Mouse (Mus musculus) cerebellum, postnatal 25 days (tissue): Measurements from ENCODE around the gene Rtl3.
A peak's percentile ranks its signal among the peaks of the same experiment; 100 is the strongest.

Source experiments
- DNase-seq, 2 experiments: peaks; one replicate each; pipeline ENCODE4 v3.0.0; 2021; ENCODE audit warnings: mixed read lengths in 2 of 2

Gene Rtl3

GRCm38 (mm10) chrX:106840409-106840808, at the start of gene Rtl3:
Rtl3 (minus strand) TSS chrX:106840644.
- no peak for DNase-seq

- peak in 1 of 2 experiments; percentile 0 for DNase-seq
Measured at GRCm38 (mm10) chrX:106872315-106872714, 31.9 kb upstream of the Rtl3 start.

GRCm38 (mm10) chrX:106871894-106872293, 31.4 kb upstream of the Rtl3 start:
- DNase-seq: no peak

GRCm38 (mm10) chrX:106871426-106871825, 31.0 kb upstream of the Rtl3 start:
- DNase-seq: no peak

GRCm38 (mm10) chrX:106853523-106854300, 13.3 kb upstream of the Rtl3 start:
- DNase-seq: no peak

GRCm38 (mm10) chrX:106839591-106839990, 853 bp downstream of the Rtl3 start:
- no peak for DNase-seq

GRCm38 (mm10) chrX:106830494-106830893, 9.9 kb downstream of the Rtl3 start:
- no peak for DNase-seq

GRCm38 (mm10) chrX:106809560-106810226, 30.8 kb downstream of the Rtl3 start:
- no peak for DNase-seq

- no peak for DNase-seq
Measured at GRCm38 (mm10) chrX:106804387-106804786, 36.1 kb downstream of the Rtl3 start.

GRCm38 (mm10) chrX:106794686-106795085, 45.8 kb downstream of the Rtl3 start:
- no peak for DNase-seq
